Mouse (Mus musculus): ENCODE measurements around the gene Cep112. TPM values are rescaled to one million over a fixed set of nuclear protein-coding genes. Genes with fewer than 3 reads are reported as not detected.

Gene Cep112
- 10 to 100 TPM; 14.4 to 14.9 TPM for total RNA-seq (2021)
- long read RNA-seq, experiment 1, partial matches to known transcripts, result 0 of 3 reads
- long read RNA-seq, experiment 1, other reads (novel, unspliced or antisense), result 1 of 3 reads
- long read RNA-seq, experiment 2, partial matches to known transcripts, result 0 of 4 reads
- long read RNA-seq, experiment 2, other reads (novel, unspliced or antisense), result 2 of 4 reads

DNA sequence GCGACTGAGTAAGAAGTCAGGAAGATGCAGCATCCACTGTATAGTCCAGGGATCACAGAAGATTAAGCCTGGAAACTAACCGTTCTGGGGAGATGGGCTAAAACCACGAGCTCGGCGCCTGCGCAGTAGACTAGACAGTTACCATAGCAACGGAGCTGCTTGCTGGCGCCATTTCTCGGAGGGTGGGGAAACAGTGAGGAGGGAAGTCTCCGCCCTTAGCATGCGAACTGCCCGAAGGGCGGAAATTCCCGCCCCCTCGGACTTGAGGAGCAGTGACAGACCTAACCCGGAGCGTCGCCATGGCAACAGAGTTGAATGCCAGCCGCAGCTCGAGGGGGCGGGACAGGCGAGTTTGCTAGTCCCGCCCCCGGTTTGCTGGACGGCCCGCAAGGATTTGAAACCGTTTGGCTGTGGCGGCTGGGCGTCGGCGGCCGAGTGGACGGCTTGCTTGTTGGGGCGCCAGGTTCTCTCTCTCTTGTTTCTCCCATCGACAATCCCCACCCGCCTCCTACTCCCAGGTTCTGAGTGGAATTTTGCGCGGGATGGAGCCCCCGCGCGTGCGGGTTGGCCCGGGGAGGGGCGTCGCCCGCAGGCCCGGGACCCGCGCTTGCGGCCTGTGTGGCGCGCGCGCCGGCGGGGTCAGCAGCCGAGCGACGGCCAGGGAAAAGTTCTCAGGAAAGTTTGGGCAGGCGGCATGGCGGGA is at the start of gene Cep112:
Gene Cep112 (plus strand): TSS at position 304 of the 703 bp plus-strand sequence.
- DNase-seq, result peak; percentile 97

- DNase-seq, result no peak
These were observed 48.2 kb upstream of the Cep112 start for GRCm38 (mm10) chr11:108376815-108377214.

DNA sequence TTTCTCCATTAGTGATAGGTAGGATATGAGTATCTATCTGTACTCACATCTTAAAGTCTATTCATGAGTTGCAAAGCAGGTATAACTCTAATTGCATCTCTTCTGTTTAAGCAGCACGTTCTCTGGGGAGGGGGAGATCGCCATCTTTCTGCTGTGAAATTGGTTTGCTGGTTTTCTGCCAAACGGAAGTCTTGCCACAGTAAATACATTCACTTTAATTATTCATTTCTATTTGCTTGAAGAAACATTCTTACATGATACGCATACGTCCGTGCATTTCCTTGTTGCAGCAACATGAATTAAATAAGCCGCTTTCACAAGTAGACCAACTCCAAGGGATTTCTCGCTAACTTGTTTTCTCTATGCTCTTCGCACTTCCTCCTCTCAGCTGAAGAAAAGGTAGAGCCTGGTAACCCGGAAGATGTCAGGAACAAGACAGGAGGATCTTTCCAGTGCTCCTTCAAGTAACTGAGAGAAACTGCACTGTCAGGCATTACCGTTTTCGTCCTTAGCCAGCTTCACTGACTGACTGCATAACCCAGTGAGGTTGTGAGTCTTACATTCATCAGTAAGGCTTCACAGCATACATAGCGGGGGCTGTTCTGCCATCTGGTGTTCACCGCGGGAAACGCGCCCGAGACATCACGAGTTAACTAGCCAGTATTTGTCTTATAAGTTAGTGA is 47.2 kb upstream of the Cep112 start:
- peak; percentile 83 for DNase-seq

GRCm38 (mm10) chr11:108378363-108378751 is 46.6 kb upstream of the Cep112 start:
- no peak for DNase-seq

GRCm38 (mm10) chr11:108382664-108383063 is 42.3 kb upstream of the Cep112 start:
- DNase-seq, result no peak

DNA sequence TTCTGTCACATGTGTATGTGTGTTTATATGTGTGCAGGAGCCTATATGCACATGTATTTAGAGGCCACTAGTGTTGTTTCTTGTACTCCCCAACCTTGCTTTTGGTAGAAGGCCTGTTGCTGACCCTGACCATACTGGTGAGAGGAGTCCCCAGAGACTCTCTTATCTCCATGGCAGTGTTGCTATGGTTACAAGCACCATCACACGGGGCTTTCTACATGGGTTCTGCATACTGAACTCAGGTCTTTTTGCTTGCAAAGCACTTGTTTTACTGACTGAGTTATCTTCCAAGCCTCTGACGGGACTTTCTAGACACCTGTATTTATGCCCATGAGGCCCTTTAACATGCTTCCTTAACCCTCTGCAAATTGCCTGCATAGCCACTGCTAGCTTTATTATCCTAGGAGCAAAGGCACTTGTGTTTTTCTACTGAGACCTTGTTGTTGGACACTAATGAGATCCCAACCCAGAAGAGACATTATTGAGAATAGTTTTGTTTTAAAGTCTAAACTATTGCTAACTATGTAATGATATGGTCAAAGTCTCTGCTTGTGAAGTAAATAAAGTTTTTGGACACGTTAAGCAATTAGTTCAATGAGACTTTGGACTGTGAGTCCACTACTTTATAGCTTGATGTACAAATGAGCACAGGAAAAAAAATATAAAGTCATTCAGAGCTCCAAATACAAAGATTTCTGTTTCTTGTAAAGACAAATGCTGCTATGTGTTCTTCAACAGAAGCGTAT is 39.9 kb upstream of the Cep112 start:
- no peak for DNase-seq

DNA sequence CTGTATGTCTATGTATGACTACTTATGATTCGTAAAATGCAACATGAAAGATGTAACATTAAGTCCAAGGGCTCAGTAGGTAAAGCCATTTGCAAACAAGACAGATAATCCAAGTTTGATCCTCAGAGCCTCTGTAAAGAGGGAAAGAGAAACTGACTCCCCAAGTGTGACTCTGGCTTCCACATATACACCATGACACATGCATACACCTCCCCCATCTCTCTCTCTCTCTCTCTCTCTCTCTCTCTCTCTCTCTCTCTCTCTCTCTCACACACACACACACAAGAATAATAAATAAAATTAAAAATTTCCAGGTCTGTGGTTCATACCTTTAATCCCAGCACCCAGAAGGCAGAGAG is 39.3 kb upstream of the Cep112 start:
- no peak for DNase-seq

DNA sequence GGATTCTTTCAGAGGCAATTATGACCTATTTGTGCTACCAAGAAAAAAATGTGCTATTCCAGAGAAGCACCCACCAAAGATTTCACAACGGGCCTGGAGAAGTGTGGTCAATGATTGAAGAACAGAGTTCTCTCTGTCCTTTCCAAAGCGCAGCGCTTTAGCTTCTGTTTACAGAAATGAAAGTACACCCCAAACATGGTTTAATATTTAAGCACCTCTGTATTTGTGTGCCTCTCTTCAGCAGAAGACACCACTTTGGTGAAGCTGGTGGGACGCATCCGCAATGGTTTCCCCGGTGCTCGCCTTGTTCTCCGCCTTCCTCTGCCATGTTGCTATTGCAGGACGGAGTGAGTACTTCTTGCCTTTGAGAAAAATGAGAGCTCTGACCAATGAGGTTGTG is 29.9 kb upstream of the Cep112 start:
- no peak for DNase-seq

- DNase-seq, result no peak
These were observed 28.7 kb upstream of the Cep112 start for GRCm38 (mm10) chr11:108396076-108396829.

DNA sequence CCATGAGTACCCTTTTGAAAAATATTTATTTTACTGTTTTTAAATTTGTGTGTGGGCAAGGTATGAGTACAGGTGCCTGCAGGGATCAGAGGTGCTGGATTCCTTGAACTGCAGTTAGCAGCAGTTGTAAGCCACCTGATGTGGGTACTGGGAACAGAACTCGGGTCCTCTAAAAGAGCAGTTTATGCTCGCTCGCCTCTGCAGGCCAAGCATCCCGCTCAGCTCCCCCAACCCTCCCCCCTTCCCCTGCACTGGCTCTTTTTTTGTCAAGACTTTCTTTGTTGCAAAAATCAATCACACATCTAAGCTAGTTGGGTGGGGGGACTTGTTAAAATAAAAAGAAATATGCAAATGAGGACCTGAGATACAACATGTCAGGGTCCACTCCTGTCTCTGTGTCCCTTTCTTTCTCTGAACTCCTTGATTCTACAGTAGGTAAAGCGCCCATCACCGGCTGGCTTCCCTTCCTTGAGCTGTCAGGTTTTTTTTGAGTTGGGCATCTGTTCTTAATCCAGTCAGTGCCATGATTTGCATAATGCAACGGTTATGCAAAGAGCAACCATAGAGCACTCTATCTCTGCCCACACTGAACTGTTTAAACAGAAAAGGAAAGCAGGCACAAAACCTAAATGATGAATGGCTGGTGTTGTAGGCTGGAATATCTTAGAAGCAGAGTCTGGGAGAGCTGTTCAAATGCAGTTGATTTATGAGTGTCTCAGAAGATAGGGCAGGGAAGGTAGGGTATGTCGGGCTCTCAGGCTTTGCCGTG is 14.9 kb upstream of the Cep112 start:
- no peak for DNase-seq

- no peak for DNase-seq
These were observed 8.6 kb upstream of the Cep112 start for GRCm38 (mm10) chr11:108416360-108416759.

- DNase-seq, result no peak
These were observed 6.5 kb upstream of the Cep112 start for GRCm38 (mm10) chr11:108418540-108418939.

DNA sequence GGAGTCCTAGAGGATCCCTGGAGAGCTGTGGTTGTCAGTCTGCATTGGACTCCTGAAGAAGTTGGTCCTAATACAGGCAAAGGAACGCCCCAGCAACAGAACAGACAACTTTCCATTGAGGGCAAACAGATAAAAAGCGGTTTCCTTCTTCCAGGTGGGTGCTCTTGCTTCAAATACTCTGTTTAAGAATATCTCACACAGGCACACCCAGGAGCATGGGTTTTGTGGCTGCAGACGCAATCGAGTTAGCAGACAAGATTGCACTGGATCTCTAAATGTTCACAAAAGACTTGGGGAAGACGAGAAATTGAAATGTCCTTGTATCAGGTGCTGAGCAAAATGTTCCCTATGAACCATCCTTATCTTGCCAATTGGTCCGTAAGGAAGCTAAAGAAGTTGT is 5.8 kb upstream of the Cep112 start:
- DNase-seq, result no peak

- DNase-seq, result no peak
These were observed 4.2 kb upstream of the Cep112 start for GRCm38 (mm10) chr11:108420751-108421150.

GRCm38 (mm10) chr11:108423221-108423620 is 1.8 kb upstream of the Cep112 start:
- DNase-seq, result no peak

- DNase-seq, result no peak
These were observed 881 bp upstream of the Cep112 start for GRCm38 (mm10) chr11:108424111-108424510.

GRCm38 (mm10) chr11:108425592-108425921 is 565 bp downstream of the Cep112 start:
- peak; percentile 54 for DNase-seq

- no peak for DNase-seq
These were observed 1.1 kb downstream of the Cep112 start for GRCm38 (mm10) chr11:108426086-108426485.

DNA sequence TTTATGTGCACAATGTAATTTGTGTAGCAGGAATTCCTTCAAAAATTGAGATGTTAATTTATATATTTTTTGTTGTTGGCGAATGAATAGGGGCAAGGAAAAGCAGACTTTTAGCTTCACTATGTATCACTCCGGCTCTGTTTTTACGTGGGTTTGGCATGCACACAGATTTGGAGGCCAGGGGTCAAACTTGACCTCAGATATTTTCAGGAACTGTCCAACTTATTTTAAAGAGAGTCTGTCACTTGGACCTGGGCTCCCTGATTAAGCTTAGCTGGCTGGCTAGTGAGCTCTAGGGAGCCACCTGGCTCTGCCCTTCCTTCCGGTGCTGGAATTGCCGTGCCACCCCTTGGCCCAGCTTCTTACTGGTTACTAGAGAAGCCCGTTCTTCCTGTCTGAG is 2.2 kb downstream of the Cep112 start:
- DNase-seq, result peak; percentile 13

DNA sequence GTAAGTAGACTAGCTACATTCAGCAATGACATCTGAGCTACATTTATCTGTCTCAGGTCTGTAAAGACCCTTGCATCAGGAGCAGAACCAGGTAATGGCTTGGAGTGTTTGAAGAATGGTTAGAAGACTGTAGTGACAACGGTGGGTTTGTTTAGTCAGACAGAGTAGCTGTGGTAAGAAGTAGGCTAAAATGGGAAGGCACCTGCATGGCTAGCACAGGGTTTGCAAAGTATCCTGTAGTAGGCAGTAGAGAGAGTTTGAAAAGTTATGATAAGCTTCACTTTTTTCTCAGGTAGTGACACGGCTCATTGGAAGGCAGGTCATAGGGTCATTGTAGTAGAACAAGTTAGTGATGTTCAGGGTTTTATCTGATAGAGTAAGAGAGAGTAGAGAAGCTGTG is 4.1 kb downstream of the Cep112 start:
- DNase-seq, result no peak

DNA sequence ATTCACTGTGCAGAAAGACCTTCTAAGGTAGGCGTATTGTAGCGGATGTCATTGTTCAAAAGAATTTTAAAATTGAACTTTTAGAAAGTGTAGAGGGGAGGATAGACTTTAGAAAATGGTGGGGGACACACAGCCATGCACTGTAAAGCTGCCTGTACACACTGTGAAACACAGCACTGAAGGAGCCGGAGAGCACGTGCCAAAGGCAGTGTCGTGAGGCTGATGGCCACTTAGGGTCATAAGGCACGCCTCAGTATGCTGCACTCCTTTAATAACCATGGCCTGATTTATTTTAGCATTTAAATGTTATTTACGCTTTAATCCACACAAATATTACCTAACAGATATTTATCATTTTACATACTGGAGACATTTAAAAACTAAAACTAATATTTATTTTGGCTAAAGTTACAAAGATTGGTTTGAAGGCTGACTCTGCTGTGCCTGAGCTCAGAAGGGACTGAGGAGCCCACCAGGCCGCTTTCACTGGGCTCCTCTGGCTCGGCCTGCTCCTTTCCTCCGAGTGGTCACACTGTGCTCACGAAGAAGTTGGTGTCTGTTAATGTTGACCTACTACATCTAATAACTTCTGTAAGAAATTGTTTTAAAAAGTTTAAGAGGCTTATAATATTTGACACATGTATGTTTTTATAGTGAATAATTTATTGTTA is 19.0 kb downstream of the Cep112 start:
- no peak for DNase-seq

Measured in adrenal gland, postnatal 10 days (tissue).